Mouse (Mus musculus) layer of hippocampus, adult 18-20 months (tissue): ENCODE data around the gene Cacfd1. TPM values are rescaled to one million over a fixed set of nuclear protein-coding genes. Genes with fewer than 3 reads are reported as not detected.

Experiments
- DNase-seq, 2 experiments: peaks; one replicate each; pipeline ENCODE4 v3.0.0; 2022; ENCODE audit warnings: low spot score in 2 of 2
- long read RNA-seq: library from polyadenylated mRNA; stranded (forward); transcript quantifications from one replicate; pipeline ENCODE4 v2.0.0, GENCODE M21; 2021
- total RNA-seq, 2 experiments: library from RNA; stranded (reverse); gene quantifications; 2 replicates each; pipeline ENCODE4 v1.2.3; 2021

Cacfd1 gene
- 10 to 100 TPM; 39.3 to 43.6 TPM for total RNA-seq
- long read RNA-seq, transcript Cacfd1-203 (4 exons, 1,286 nt): minor isoform, 7 of 79 reads
- long read RNA-seq, transcript Cacfd1-202 (3 exons, 2,194 nt): minor isoform, 26 of 79 reads
- long read RNA-seq, transcript Cacfd1-205 (5 exons, 2,689 nt): major isoform, 38 of 79 reads
- long read RNA-seq, partial matches to known transcripts: 2 of 79 reads
- long read RNA-seq, other reads (novel, unspliced or antisense): 5 of 79 reads

DNA sequence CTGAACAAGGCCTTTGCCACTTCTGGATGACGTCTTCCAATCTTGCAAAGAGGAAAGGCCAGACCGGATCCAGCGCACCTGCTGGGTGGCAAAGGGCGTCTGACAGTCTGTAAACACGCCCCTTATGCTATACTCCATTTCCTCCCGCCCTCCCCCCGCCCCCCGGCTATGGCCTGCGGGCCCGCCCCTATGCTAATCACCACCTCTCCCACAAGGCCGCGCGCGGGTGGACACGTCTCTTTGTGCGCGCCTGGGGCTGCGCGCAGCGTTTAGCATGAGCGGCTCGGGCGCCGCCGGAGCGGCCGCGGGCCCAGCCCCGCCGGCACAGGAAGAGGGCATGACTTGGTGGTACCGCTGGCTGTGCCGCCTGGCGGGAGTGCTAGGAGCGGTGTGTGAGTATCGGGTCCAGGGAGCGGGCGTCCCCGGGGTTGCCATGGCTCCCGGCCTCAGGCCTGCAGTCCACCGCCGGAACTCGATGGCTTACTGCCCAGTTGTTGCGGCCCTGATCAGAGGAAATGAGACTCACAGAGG is at the start of gene Cacfd1:
Cacfd1 (plus strand) TSS at position 213 of the 531 bp plus-strand sequence.
- DNase-seq: peak; percentile 68 to 84

DNA sequence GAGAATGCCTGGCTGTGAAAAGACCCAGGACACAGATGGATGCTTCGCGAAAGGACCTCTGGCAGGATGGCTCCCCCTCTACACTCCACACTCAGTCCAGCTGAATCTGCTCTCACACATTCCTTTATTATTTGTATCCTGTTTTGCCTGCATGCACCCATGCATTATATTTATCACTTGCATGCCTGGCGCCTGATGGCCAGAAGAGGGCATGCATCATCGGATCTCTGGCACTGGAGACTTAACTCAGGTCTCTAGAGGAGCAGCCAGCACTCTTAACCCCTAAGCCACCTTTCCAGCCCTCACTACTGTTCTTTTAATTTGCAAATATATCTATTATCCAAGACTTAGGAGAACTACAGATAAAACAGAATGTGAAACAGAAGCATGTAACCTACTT is 49.0 kb upstream of the Cacfd1 start:
- no peak for DNase-seq

DNA sequence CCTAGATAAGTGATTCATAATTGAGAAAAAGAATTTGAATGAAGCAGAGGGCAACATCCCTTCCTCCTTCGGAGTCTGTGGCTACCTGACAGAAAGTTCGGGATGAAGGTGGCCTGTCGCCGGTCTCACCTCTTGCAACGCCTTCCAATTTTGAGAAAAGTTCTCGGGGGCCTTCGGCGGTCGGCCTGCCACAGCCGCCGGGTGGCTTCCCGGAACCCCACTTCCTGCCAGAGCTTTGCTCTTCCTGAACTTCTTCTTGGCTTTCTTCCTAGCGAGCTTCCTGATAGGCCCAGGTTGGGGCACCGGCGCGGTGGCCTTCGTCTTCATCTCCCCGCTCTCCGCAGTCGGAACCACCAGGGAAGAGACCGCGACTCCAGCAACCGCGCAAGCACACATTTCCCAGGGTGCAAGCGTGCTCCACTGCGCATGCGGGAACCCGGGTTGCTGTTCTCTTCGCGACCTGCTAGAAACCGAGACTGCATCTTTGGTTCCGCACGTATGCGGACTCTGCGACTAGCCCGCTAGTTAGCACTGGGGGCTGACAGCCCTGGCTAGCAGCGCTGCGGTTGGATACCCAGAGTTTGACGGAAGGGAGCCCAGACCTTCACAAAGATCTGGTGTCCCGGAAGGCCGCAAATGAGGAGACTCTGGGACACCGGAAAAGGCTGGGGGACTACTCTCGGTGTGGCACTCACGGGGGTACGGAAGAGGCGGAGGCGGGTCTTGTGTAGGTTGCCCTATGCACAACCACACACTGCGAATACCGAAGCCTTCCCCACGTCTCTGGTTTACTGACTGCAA is 45.6 kb upstream of the Cacfd1 start, which contains the start of gene Rexo4:
Rexo4 (minus strand) TSS at position 464 of the 801 bp plus-strand sequence.
- peak; percentile 95 to 96 for DNase-seq

DNA sequence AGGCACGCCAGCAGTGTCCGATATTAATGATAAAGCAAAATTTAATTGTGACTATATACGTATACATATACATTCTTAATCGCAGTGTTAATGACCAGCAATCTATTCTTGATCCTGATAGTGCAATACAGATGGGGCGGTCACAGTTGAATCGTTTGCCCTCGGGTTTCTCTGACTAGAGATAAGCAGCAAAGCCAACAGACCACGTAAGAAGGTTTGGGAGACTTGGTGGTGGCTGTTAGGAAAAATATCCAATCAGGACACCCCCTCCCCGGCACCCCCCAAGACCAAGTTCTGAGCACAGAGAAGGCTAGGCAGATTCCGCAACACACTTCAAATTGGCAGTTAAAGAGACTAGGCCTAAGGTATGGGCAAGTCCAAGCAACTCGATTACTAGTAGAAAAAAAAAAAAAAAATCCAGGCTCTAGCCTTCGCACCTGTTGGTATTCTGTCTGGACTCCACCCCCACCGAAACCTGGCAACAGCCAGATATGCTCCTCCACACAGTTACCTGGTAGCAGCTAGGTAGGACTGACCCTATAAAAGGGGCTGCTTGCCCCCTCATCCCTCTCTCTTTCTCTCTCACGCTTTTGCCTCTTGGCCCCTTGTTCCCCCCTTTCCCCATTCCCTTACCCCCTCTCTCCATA is 44.9 kb upstream of the Cacfd1 start:
- no peak for DNase-seq

DNA sequence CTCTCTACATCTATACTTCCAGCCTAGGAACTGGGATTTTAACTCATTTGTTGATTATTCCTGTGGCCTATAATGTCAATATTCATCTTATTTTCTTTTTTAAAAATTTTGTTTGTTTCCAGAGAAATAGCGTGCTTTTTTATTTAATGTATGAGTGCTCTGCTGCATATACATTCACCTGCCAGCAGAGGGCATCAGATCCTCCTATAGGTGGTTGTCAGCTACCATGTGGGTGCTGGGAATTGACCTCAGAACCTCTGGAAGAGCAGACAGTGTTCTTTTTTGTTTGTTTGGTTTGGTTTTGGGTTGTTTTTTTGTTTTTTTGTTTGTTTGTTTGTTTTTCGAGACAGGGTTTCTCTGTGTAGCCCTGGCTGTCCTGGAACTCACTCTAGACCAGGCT is 42.5 kb upstream of the Cacfd1 start:
- no peak for DNase-seq

DNA sequence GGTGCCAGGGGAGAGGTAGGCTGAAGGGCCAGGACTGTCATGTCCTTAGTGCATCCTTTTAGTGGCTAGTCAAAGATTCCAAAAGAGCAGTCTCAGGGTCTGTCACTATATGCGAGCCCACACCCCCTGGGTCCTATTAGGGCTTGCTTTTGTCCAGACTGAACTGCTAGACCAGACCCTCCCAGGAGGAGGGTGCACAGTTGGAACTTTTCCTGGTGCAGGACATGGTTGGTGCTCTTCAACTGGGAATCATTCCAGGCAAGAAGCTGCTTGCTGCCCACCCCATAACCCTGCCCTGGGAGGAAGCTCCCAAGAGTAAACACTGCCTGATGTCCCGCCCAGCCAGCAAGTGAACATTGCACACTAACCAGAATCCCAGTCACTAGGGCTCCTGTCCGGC is 36.6 kb upstream of the Cacfd1 start, which contains the start of gene Adamts13:
Adamts13 (plus strand) TSS at position 301 of the 400 bp plus-strand sequence.
- DNase-seq: no peak

DNA sequence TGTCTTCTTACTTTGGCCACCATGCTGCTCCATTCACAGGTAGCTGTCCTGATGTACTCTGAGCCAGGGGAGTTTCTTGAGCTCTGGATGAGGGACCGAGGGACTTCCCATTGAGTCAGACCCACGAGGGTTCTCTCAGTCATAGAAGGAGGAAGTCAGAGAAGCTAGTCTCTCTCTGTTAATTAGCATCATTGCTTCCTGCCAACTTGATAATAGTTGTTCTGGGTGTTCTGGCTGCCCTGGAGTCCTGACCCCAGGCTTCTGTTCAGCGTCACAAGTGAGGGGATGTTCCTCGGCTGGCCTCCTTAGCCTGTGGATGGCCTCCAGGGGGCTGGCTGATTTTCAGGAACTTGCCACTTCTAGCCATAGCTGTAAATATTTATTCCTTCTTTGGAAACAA is 35.8 kb upstream of the Cacfd1 start:
- no peak for DNase-seq

DNA sequence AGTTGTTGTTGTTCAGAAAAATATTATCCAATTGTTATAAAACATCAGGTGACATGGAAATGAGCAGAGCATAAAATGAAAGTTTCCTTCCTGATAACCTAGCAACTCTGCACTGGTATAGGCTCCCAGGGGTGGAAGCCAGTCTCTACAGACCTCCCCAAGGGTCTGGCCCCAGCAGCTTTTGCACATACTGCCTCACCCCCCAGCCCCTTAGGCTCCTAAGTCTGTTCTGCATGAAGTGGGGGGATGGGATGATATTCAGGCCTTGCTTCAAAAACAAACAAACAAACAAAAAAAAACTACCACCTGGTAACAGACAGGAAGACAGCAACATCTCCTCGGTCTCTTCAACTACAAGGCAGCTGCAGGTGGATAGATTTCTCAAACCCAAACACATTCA is 29.4 kb upstream of the Cacfd1 start:
- no peak for DNase-seq

DNA sequence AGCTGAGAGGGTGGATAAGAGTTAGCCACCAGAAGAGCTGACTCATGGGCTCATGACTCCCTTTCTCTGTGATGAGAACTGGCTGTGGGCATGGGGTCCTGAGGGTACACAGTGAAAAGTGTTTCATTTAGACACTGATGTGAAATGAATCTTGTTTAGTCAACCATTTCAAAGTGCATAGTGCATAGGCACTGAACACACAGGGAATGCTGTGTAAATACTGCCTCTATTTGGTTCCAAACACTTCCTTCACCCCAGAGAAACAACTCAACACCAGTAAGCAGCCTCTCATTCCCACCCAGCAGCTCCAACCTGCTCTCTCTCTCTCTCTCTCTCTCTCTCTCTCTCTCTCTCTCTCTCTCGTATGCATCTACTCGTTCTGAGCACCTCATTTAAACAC is 25.5 kb upstream of the Cacfd1 start:
- DNase-seq: no peak

DNA sequence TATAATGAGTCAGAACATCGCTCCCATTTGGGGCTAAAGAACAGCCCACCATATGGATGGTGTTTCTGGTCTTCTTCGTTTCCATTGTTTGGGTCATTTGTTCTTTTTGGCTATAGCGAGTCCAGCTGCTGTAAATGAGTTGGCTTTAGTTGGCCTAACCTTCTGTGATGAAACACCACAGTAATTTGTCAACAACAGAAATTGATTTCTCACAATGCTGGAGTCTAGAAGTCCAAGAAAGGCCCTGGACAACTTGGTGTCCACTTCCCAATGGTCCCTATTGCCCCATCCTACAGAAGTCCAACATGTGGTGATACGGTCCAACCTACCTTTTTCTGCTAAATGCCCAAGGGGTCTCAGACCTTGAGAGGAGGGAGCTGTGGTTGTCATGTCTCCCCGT is 25.1 kb upstream of the Cacfd1 start:
- DNase-seq: no peak

DNA sequence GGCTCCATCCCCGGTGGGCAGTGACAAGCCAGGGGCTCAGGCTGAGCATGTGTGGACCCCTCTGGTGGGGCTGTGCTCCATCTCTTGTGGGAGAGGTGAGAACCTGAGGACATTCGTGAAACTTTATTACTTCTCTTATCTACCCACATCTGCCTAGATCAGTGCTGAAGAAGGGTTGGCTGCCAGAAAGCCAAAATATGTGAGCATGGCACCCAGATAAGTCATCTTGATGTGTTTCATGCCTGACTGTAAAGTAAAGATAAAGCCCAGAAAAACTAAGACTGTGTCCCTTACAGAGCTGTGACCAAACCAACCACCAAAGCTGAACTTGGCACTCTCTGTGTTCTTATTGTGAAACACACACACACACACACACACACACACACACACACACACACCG is 15.8 kb upstream of the Cacfd1 start:
- DNase-seq: no peak

DNA sequence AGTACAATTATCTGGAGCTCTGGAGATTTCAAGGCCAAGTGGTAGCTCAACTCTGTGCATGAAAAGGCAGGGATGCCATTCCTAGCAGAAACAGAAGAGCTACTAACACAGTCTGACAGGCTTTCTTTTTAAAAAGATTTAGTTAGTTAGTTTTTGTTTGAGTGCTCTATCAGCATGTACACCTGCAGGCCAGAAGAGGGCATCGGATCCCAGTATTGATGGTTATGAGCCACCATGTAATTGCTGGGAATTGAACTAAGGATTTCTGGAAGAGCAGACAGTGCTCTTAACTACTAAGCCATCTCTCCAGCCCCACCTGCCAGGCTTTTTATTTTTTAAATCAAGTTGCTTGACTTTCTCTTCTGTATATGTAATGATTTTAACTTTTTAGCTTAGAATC is 12.2 kb upstream of the Cacfd1 start:
- no peak for DNase-seq

DNA sequence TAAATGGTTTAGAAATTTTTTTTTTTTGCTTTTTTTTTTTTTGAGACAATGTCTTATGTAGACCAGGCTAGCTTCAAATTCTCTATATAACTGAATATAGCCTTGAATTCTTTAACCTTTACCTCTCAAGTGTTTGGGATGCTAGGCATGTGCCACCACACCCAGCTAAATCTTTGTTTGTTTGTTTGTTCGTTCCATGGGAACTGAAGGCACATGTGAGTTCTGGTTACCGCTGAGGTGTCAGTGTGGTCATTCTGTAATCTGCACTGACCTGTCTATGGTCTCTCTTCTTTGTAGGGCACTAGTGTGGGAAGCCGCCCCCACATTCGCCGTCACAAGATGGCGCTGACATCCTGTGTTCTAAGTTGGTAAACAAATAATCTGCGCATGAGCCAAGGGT is 11.7 kb upstream of the Cacfd1 start:
- DNase-seq: no peak

DNA sequence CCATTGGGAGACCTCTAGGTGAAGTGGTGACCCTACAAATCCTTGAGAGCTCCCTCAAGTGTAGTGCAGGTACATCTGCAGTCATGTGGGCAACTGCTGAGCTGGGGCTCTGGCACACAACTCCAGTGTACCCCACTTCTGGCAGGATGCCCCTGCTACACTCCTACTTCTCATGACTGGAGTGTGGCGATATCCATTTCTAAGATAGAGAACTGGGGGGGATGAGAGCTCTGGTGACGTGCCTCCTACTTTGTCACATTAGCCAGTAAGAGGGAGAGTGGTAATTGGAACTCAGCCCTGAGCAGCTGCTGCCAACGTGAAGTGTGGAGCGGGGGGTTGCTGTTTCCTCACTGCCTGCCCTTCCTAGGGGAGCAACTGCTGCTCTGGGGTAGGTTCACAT is 3.5 kb upstream of the Cacfd1 start:
- peak in 1 of 2 experiments; percentile 46 for DNase-seq

DNA sequence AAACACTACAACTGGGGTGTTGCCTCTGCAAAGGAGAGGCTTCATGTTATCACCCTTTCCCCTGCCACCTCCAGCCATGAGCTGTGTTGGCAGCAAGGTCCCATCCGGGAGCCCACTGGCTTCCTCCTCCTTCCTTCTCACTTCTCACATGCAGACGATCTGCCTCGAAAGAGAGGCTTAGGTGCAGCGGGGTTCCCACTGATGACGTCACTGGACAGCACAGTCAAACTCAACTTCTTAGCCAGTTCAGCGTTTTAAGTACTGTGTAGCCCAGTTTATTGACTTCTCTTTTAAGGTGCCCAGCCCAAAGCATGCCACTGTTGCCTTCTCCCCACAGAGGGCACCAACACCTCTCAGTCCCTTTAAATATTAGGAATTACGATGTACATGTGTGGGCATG is 2.0 kb upstream of the Cacfd1 start:
- DNase-seq: no peak

DNA sequence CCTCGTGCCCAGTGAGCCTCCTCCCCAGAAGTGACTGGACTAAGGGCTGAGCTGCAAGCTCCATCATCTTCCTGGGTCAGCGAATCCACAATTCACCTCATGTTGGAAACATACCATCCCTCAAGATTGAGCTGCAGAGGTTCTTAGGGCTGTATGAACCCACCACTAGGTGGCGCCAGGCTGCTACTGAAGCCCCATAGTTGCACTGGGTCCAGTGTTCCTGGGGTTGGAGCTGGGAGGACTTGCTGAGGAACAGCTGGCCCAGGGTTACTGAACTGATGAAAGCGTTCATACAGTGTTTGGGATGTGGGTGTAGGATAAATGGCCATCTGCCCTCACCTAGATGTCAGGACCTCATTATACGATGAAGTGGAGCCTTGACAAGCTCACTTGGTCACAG is 8.1 kb downstream of the Cacfd1 start:
- peak in 1 of 2 experiments; percentile 83 for DNase-seq

DNA sequence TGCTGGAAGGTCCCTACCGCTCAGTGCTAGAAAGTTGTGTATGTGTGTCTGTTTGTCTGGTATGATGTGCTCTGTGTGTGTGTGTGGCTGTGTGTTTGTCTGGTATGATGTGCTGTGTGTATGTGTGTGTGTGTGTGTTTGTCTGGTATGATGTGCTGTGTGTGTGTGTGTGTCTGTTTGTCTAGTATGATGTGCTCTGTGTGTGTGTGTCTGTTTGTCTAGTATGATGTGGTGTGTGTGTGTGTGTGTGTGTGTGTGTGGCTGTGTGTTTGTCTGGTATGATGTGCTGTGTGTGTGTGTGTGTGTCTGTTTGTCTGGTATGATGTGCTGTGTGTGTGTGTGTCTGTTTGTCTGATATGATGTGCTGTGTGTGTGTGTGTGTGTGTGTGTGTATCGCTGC is 9.8 kb downstream of the Cacfd1 start:
- no peak for DNase-seq

DNA sequence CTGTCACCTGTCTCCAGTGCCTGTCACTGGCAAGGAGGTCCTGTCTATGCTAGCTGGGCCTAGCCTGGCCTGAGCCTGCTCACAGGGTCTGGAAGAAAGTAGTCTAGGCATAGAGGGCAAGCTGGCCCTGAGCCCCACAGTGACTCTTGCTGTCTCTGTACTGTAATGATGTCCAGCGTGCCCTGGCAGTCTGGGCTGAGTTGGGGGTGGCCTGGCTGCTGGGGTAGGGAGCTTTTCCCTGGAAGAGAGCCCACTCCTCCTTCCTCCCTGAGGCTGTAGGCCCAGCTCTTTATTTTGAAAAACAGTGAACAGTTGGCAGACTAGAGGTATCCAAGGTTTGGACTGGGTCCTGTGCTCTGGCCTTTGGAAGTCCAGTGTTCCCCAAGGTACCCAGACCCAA is 11.4 kb downstream of the Cacfd1 start:
- no peak for DNase-seq

DNA sequence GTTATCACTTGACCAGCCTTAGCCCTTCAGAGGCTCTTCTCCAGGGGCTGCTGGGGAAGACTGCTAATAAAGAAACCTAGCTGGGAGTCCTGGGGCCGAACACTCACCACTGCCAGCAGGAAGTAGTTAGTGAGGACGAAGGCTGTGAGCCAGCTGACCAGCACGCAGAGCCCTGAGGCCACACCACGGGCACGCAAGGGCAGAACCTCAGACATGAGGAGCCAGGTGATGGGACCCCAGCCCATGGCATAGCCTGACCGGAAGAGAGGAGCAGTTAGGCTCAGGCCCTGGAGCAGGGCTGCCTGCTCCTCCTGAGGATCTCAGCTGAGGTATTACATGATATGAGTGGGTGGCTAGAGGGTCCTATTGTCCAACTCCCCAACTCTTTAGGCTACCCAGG is 12.9 kb downstream of the Cacfd1 start:
- DNase-seq: no peak

DNA sequence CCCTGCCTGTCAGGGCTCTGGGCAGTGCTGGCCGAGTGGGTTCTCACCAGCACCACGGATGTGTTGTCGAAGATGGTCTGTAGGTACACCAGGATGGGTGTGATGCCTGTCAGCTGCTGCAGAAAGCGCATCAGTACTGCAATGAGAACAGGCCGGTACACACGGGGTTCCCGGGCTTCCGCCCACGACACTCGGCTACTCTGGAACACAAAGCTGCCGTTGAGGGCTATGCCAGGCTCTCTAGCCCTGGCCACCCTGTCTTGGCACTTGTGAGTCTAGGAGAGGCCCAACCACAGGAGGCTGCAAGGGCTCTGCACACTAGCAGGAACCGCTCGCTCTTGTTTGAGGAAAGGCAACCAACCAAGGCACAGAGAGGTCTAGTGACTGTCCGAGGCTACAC is 14.4 kb downstream of the Cacfd1 start:
- DNase-seq: peak in 1 of 2 experiments; percentile 52

DNA sequence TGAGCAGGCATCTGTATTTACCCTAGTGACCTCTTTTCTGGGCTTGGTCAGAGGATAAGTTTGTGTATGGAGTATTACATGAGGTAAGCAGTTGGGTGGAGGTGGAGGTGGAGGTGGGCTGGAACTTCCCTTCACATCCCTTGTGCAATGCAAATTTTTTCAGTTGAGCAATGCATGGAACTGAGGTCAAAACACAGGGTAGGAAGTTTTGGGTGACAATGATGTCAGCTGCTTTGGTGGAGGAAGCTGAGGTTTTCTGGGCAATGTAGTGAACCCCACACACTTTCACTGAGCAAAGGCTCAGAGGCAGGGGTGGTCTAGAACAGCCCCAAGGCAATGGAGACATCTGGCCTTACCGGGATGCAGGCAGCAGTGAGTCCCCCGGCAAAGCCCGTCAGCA is 15.8 kb downstream of the Cacfd1 start:
- DNase-seq: no peak

DNA sequence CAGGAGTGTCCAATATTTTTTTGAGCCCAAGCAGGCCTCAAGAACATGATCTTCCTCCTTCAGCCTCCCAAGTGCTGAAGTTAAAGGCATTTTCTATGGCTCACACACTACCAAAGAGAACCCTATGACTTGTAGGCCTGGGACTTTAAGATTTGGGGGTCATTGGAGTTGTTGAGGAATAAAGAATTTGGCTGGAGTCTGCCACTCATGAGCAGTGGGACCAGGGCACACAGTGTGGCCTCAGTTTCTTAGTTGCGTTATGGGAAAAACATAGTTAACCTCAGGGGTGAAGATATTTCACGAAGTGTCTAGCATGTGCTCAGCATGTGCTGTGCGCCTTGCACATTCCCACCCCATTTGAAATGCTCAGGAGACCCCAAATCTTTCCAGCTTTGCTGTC is 16.6 kb downstream of the Cacfd1 start:
- DNase-seq: no peak
